Mouse (Mus musculus) ES-Bruce4 (cell line): ENCODE measurements around the gene Ldah. TPM values are rescaled to one million over a fixed set of nuclear protein-coding genes. Genes with fewer than 3 reads are reported as not detected.

ENCODE experiments used
- H3K27ac ChIP-seq: 2 replicates; pipeline ENCODE4 v1.5.1; 2012; ENCODE audit warnings: low read length, inconsistent platforms; ENCODE audit not compliant: insufficient read depth
- H3K27me3 ChIP-seq: 2 replicates; pipeline ENCODE4 v1.6.1; 2012; ENCODE audit warnings: mild to moderate bottlenecking, low read length, inconsistent platforms; ENCODE audit not compliant: control insufficient read depth, poor library complexity, insufficient read depth, severe bottlenecking
- H3K36me3 ChIP-seq: 2 replicates; pipeline ENCODE4 v1.6.1; 2012; ENCODE audit warnings: inconsistent platforms, mild to moderate bottlenecking, low read length, moderate library complexity; ENCODE audit not compliant: control insufficient read depth, poor library complexity, insufficient read depth, severe bottlenecking
- H3K4me1 ChIP-seq: one replicate; pipeline ENCODE4 v1.8.1; 2011; ENCODE audit warnings: low read length; ENCODE audit not compliant: control insufficient read depth, insufficient read depth
- H3K4me3 ChIP-seq: 2 replicates; pipeline ENCODE4 v1.5.1; 2011; ENCODE audit warnings: low read depth, mild to moderate bottlenecking, low read length
- H3K9ac ChIP-seq: 2 replicates; pipeline ENCODE4 v1.6.1; 2012; ENCODE audit warnings: low read depth, mild to moderate bottlenecking, inconsistent platforms; ENCODE audit not compliant: poor library complexity, severe bottlenecking
- H3K9me3 ChIP-seq: replicated peaks from 2 replicates; pipeline ENCODE4 v1.6.1; 2012; ENCODE audit warnings: mild to moderate bottlenecking, low read length, inconsistent platforms; ENCODE audit not compliant: control insufficient read depth, poor library complexity, insufficient read depth, severe bottlenecking
- CTCF ChIP-seq: IDR thresholded peaks from one replicate; pipeline ENCODE4 v1.8.1; 2011; ENCODE audit warnings: low read depth, low read length
- EP300 ChIP-seq: IDR thresholded peaks from 2 replicates; pipeline ENCODE4 v1.6.1; 2011; ENCODE audit warnings: low read depth, low read length; ENCODE audit not compliant: insufficient read depth
- POLR2A ChIP-seq: IDR thresholded peaks from one replicate; pipeline ENCODE4 v1.8.1; 2011; ENCODE audit warnings: low read length; ENCODE audit not compliant: insufficient read depth
- polyA plus RNA-seq: library from polyadenylated mRNA; stranded (reverse); fragments of >200 nt; gene quantifications from 2 replicates; pipeline ENCODE4 v1.2.4, GENCODE M21; 2011; ENCODE audit warnings: low read depth; ENCODE audit not compliant: missing spikeins, insufficient read depth, insufficient read length

The Ldah gene
- polyA plus RNA-seq, 1 experiment = 57.3 TPM

GRCm38 (mm10) chr12:8333617-8334016 lies 125.7 kb downstream of the Ldah start:
- no peak for TF ChIP-seq CTCF
- H3K9me3 ChIP-seq = no peaks in the 10 kb centered on the region
- H3K36me3 ChIP-seq = peaks cover 12% of the 10 kb centered on the region; the same call in 1 of the 2 replicates
- H3K4me1 ChIP-seq = no peaks in the 10 kb centered on the region
- no peaks in the 10 kb centered on the region for H3K27me3 ChIP-seq
- H3K9ac ChIP-seq = no peak overlapping the region
- no peak overlapping the region for H3K4me3 ChIP-seq
- no peak overlapping the region for H3K27ac ChIP-seq

- no peak overlapping the region for H3K27ac ChIP-seq
- TF ChIP-seq EP300 = no peak
- TF ChIP-seq CTCF = no peak
- no peak for TF ChIP-seq POLR2A
- H3K36me3 ChIP-seq = peaks cover 9% of the 10 kb centered on the region; the same call in 1 of the 2 replicates
- no peaks in the 10 kb centered on the region for H3K27me3 ChIP-seq
- no peak overlapping the region for H3K4me3 ChIP-seq
- H3K4me1 ChIP-seq = peaks cover 2% of the 10 kb centered on the region
- no peaks in the 10 kb centered on the region for H3K9me3 ChIP-seq
- no peak overlapping the region for H3K9ac ChIP-seq
Observed at GRCm38 (mm10) chr12:8334261-8334660, 126.4 kb downstream of the Ldah start.

Other genes starting within 250 kb of the Ldah start
- 0.25 and 0.65 TPM in 2 replicates for gene Apob, start 230.5 kb upstream of the Ldah start, polyA plus RNA-seq
- gene Gdf7, start 93.8 kb downstream of the Ldah start, polyA plus RNA-seq = not detected in 2 replicates
- 32.6 and 37.5 TPM in 2 replicates for gene Hs1bp3, start 105.3 kb downstream of the Ldah start, polyA plus RNA-seq